Mouse (Mus musculus) ES-Bruce4 (cell line): ENCODE measurements around the gene Parp14. TPM values are rescaled to one million over a fixed set of nuclear protein-coding genes. Genes with fewer than 3 reads are reported as not detected.
"Not testable (repeated sequence)": the region's sequence is repeated elsewhere in the genome, so short reads cannot be mapped to it uniquely, and the experiment has no call there.

Source experiments
- H3K27ac ChIP-seq: 2 replicates; pipeline ENCODE4 v1.5.1; 2012; ENCODE audit warnings: low read length, inconsistent platforms; ENCODE audit not compliant: insufficient read depth
- H3K27me3 ChIP-seq: 2 replicates; pipeline ENCODE4 v1.6.1; 2012; ENCODE audit warnings: mild to moderate bottlenecking, low read length, inconsistent platforms; ENCODE audit not compliant: control insufficient read depth, poor library complexity, insufficient read depth, severe bottlenecking
- H3K36me3 ChIP-seq: 2 replicates; pipeline ENCODE4 v1.6.1; 2012; ENCODE audit warnings: inconsistent platforms, mild to moderate bottlenecking, low read length, moderate library complexity; ENCODE audit not compliant: control insufficient read depth, poor library complexity, insufficient read depth, severe bottlenecking
- H3K4me1 ChIP-seq: one replicate; pipeline ENCODE4 v1.8.1; 2011; ENCODE audit warnings: low read length; ENCODE audit not compliant: control insufficient read depth, insufficient read depth
- H3K4me3 ChIP-seq: 2 replicates; pipeline ENCODE4 v1.5.1; 2011; ENCODE audit warnings: low read depth, mild to moderate bottlenecking, low read length
- H3K9ac ChIP-seq: 2 replicates; pipeline ENCODE4 v1.6.1; 2012; ENCODE audit warnings: low read depth, mild to moderate bottlenecking, inconsistent platforms; ENCODE audit not compliant: poor library complexity, severe bottlenecking
- H3K9me3 ChIP-seq: replicated peaks from 2 replicates; pipeline ENCODE4 v1.6.1; 2012; ENCODE audit warnings: mild to moderate bottlenecking, low read length, inconsistent platforms; ENCODE audit not compliant: control insufficient read depth, poor library complexity, insufficient read depth, severe bottlenecking
- CTCF ChIP-seq: IDR thresholded peaks from one replicate; pipeline ENCODE4 v1.8.1; 2011; ENCODE audit warnings: low read depth, low read length
- EP300 ChIP-seq: IDR thresholded peaks from 2 replicates; pipeline ENCODE4 v1.6.1; 2011; ENCODE audit warnings: low read depth, low read length; ENCODE audit not compliant: insufficient read depth
- POLR2A ChIP-seq: IDR thresholded peaks from one replicate; pipeline ENCODE4 v1.8.1; 2011; ENCODE audit warnings: low read length; ENCODE audit not compliant: insufficient read depth
- polyA plus RNA-seq: library from polyadenylated mRNA; stranded (reverse); fragments of >200 nt; gene quantifications from 2 replicates; pipeline ENCODE4 v1.2.4, GENCODE M21; 2011; ENCODE audit warnings: low read depth; ENCODE audit not compliant: missing spikeins, insufficient read depth, insufficient read length

Gene Parp14
- polyA plus RNA-seq, 1 experiment, result 5.4 TPM

GRCm38 (mm10) chr16:35903014-35903640, 31.8 kb upstream of the Parp14 start:
- H3K27ac ChIP-seq, result no peak overlapping the region
- peaks cover 7% of the 10 kb centered on the region for H3K4me1 ChIP-seq
- H3K4me3 ChIP-seq, result no peak overlapping the region
- TF ChIP-seq EP300 (no peak), POLR2A (no peak), CTCF (no peak)
- no peaks in the 10 kb centered on the region for H3K9me3 ChIP-seq
- no peak overlapping the region for H3K9ac ChIP-seq
- H3K27me3 ChIP-seq, result no peaks in the 10 kb centered on the region
- no peaks in the 10 kb centered on the region for H3K36me3 ChIP-seq

- Histone ChIP-seq H3K36me3 (no peaks in the 10 kb centered on the region), H3K4me3 (no peak overlapping the region), H3K9ac (no peak overlapping the region), H3K27me3 (no peaks in the 10 kb centered on the region), H3K27ac (no peak overlapping the region), H3K9me3 (0 out of 2 replicates have a peak, but pooled peaks cover 8% of the 10 kb centered on the region), H3K4me1 (peaks cover 7% of the 10 kb centered on the region)
- TF ChIP-seq EP300, result no peak
- no peak for TF ChIP-seq CTCF
Observed at GRCm38 (mm10) chr16:35900541-35900940, 29.2 kb upstream of the Parp14 start.

GRCm38 (mm10) chr16:35894997-35895396, 23.7 kb upstream of the Parp14 start:
- Histone ChIP-seq H3K9me3 (0 out of 2 replicates have a peak, but pooled peaks cover 8% of the 10 kb centered on the region), H3K27me3 (no peaks in the 10 kb centered on the region), H3K4me3 (no peak overlapping the region), H3K4me1 (no peaks in the 10 kb centered on the region), H3K27ac (no peak overlapping the region), H3K36me3 (no peaks in the 10 kb centered on the region), H3K9ac (no peak overlapping the region)
- TF ChIP-seq EP300 (0 out of 2 replicates have a peak, but pooled peaks have one; percentile 11), CTCF (no peak)

DNA sequence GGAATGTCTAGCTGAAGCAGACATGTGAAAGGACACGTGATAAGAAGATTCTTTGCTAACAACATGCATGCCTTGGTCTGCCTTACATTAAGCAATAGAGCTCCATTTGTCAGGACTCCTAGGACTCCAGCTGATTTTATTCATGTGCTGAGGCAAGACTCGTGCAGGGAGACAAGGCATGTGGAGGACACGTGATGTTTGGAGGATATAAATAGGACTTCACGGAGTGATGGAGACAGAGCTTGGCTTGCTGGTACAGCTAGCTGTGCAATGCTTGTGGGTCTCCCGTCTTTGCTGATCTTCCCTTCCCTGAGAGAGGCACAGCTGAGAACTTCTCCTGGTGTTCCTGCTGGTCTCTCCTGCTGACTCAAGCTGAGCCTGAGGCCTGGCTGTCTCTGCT, 20.3 kb upstream of the Parp14 start:
- H3K4me1 ChIP-seq, H3K36me3 ChIP-seq, H3K27me3 ChIP-seq, H3K9me3 ChIP-seq, H3K27ac ChIP-seq, H3K4me3 ChIP-seq, H3K9ac ChIP-seq: not testable (repeated sequence)

GRCm38 (mm10) chr16:35890645-35891044, 19.3 kb upstream of the Parp14 start:
- H3K4me3 ChIP-seq, result no peak overlapping the region
- TF ChIP-seq EP300 (no peak), CTCF (peak; percentile 35)

GRCm38 (mm10) chr16:35888910-35889309, 17.6 kb upstream of the Parp14 start:
- Histone ChIP-seq H3K27ac (no peak overlapping the region), H3K9ac (no peak overlapping the region), H3K4me1 (no peaks in the 10 kb centered on the region), H3K4me3 (no peak overlapping the region), H3K27me3 (no peaks in the 10 kb centered on the region), H3K36me3 (no peaks in the 10 kb centered on the region), H3K9me3 (no peaks in the 10 kb centered on the region)
- TF ChIP-seq POLR2A, result no peak
- TF ChIP-seq CTCF, result no peak
- no peak for TF ChIP-seq EP300

More at GRCm38 (mm10) chr16:35890645-35891044, 19.3 kb upstream of the Parp14 start:
- H3K9me3 ChIP-seq, result no peaks in the 10 kb centered on the region
- H3K9ac ChIP-seq, result no peak overlapping the region
- H3K27ac ChIP-seq, result no peak overlapping the region
- H3K27me3 ChIP-seq, result no peaks in the 10 kb centered on the region
- H3K4me1 ChIP-seq, result no peaks in the 10 kb centered on the region
- H3K36me3 ChIP-seq, result no peaks in the 10 kb centered on the region
